Mouse (Mus musculus): ENCODE results near the gene Cd3g.
"Not testable (repeated sequence)": the region's sequence is repeated elsewhere in the genome, so short reads cannot be mapped to it uniquely, and the experiment has no call there.

The Cd3g gene

DNA sequence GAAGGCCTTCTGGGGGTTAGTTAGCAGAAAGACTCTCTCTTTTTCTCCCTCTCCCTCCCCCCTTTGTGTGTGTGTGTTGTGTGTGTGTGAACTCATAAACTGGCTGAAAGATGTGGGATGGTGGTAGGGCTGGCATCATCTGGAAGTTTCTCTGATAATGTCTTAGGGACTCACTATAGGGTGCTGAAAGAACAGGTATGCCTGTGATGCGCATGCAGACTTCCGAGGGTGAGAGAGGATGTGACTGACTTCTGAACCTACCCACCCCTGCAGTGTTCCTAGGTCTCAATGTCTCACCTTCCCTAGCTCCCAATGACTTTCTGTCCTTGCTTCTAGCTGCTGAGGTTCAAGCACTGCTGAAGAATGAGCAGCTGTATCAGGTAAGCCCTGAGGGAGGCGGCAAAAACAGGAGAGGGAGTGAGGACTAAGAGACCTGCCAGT is 5.5 kb upstream of the Cd3g start:
- no peak for DNase-seq

DNA sequence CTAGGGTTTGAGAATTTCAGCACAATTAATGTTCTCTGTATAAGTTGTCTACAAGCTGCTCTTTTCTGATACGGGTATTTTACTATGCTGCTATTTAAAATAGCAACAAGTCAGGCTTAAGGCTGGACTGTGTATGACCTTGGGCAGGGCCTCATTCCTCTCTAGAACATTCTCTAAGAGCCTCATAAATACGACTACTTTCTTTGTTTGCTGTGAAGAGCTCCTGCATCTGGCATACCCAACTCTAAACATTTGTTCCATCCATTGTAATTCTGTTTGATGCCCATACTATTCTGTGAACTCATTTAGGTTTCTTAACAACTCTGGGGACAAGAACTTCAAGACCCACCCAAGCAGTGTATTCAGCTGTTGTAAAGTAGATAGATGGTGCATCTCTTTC is 2.8 kb upstream of the Cd3g start:
- DNase-seq = no peak

DNA sequence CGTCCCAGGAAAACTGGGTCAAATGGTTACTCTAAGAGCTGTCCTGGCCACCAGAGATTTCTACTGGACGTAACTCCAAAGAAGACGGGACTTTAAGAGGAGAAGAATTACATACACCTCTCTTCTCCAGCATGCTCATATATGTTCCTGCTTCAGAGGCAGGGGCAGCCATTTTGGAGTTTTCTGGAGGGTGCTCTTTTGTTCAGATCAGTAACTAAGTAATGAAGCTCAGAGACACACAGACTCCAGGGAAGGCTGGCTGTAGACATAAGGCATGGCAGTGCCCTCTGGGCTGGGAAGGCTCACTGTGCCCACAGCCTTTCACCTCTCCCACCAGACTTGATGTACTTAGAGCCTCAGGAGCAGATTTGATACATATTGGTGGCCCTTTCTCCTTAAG is 2.3 kb upstream of the Cd3g start:
- DNase-seq = no peak

DNA sequence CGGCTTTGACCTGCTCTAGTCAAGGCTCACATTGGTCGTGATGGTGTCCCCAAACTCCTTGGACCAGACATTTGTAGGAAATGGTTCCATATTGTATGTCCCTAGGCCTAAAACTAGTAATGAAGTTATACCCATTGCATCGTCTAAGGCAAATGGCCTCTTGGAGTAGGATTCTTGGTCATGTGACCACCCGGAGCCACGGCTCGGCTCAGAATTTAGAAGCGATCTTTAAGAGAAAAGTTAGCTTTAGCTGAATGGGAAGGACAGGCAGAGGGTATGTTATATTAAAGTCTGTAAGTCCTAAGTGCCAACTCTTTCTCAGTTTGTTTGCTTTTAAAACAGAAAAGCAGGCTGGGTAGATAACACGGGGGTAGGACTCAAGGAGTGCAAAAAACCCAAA is 1.9 kb upstream of the Cd3g start:
- DNase-seq = no peak

DNA sequence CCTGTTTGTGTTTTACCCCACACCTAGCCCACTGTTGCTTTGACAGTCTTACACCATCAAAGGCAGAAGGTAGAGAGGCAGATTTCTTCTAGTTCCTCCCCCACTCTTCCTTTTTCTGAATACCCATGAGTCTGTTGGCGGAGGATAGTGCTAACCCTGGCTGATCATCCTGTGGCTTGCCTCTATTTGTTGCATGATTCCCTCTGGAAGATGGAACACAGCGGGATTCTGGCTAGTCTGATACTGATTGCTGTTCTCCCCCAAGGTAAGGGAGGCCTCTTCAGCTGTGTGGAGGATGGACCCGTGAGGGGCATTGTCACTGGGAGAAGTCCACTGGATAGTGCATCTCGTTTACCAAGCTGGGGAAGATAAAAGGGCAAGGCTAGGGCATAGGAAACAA is 1.4 kb upstream of the Cd3g start, which contains the start of gene Cd3d:
TSS of gene Cd3d (plus strand) at position 111 of the 400 bp plus-strand sequence.
- no peak for DNase-seq

DNA sequence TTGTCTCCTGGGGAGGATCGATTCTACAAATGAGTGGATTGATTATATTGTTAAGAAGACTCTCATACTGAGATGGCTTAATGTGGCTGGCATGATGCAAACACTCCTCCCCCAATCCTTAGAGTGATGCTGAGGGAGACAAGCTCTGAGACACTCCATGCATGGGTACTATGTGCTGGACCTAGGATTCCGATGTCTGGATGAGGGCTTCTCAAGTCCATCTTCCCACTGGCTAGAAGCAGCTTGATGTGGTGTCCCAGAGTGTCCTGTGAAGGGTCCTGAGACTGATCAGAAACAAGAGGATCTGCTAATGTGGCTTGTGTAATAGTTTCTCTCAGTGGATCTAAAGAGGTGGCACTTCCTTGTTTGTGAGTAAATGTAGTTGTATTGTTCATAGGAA is 873 bp upstream of the Cd3g start:
- no peak for DNase-seq

DNA sequence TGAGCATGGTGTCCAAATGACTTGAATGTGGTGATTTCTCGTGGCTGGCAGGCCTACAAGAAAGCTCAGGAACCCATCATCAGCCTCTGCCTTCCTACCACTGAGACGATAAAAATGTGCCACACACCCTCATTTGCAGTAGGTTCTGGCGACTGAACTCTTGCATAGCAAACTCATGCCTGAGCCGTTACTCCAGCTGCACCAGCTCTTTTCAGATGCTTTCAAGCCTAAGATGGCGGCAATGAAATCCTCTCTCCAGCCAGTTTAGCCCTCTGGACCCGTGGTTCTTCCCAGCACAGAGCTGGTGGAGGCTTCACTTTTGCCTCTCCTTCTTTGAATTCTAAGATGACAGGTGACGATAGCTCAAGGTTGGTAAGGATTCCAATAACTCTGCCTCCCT is 425 bp downstream of the Cd3g start:
- no peak for DNase-seq

DNA sequence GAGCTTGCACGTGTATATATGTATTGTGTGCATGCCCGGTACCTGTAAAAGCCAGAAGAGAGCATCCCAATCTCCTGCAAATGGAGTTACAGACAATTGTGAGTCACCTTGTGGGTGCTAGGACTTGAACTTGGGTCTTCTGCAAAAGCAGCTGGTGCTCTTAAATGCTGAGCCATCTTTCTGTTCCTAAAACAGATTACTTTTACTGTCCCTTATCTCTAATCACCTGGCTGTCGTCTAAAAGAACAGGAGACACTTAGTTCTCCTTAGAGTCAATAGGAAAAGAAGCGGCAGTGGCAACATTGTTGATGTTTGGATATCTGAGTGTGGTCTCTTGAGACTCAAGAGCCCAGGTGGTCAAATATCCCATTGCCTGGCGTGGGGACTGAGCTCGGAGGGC is 2.4 kb downstream of the Cd3g start:
- no peak for DNase-seq

DNA sequence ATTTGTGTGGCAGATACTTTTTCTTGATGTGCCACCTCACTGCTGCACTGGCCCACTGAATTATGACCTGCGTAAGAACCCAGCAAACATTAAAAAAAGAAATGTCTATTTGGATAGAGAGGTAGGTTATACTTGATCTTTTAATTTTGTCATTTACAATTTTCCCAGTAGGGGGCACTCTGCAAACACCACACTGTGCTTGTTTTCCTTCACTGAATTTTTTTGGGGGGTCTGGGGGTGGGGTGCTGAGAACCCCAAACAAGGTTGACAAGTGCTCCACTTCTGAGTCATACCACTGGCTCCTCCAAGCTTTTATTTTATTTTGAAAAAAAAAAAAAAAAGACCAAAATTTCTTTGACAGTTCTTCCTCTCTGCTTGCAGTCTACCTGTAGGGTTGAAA is 10.8 kb downstream of the Cd3g start:
- no peak for DNase-seq

DNA sequence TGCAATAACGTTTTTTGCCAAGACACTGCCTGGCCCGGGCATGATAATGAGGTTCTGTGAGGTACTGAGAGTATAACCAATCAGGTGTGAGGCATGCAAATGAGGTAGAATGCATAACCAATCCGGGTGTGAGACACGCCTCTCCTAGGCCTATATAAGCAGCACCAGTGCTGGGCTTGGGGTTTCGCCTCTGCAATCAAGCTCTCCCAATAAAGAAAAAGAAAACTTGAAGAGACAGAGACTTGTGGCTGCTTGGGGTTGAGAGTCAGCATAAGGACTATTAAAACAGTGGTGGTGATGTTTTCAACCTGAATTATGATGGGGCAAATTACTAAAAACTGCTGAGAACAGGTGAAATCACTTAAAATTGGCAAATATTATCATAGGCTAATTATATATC is 12.5 kb downstream of the Cd3g start:
- not testable (repeated sequence) for DNase-seq

DNA sequence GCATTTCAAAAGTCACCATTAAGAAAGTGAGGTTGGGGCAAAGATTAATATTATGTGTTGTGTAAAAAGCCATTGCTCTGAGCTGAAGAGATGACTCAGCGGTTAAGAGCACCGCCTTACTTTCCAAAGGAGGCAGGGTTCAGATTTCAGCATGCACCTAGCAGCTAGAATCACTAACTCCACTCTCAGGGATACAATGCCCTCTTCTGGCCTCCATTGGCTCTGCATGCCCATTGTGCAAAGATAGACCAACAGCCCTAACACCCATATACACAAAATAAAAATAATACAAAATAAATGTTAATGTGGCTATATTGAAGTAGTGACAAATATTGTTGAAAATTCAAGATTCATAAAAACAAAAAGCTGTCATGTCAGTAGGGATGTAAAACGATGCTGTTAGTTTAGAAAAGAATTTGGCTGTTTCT is 13.4 kb downstream of the Cd3g start:
- peak; percentile 84 to 88 for DNase-seq

DNA sequence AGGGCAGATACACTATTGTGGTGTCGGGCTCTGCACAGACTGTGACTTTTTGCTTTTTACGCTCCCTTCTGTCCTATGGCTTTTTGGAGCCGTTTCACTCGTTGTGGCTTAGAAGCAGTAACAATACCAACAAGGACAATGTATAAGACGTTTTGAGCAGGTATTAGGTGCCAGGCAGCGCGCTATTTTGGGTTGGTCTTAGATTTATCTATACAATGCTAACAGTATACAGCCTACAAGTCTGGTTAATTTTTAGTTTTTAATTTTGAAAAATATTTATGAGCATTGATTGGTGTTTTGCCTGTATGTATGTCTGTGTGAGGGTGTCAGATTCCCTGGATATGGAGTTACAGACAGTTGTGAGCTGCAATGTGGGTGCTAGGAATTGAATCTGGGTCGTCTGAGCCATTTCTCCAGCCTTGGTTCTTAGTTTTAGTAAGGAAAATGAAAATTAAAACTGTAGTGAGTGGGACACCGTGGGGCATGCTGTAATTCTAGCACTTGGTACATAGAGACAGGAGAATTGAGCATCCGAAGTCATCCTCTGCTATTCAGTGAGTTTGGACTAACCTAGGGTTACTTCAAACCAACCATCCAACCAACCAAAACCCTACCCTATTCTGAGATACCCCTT is 14.3 kb downstream of the Cd3g start:
- DNase-seq = no peak

DNA sequence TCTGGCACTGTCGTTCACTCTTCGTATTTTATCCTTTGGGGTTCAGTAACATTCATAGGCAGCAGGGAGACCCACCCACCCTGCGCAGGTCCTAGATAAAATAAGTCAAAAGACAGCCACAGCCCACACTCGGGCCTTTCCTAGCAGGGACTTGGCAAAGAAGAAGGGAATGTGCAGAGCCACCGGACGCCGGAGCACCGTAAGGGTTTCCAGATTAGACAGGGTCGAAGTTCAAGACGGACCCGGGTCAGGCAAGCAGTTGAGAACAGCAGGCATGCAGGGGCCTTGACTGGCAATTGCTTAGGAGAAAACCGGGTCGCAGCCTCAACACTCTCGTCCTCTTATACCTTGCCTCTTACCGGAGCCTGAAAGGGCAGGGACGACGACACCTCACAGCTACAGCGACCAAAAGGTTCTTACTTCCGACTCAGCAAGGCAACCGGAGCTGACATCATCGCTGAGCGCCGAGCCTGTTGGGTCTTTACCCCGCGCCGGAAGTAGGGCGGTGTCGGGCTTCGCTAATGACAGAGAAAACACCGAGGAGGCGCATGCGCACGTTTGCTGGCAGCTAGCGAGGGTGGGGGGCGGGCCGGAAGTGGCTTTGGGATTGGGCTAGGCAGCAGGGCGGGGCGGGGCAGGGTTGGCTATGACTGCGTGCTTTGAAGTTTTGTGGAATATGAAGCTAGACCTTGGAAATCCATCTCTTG is 15.0 kb downstream of the Cd3g start, which contains the start of gene Ube4a:
TSS of gene Ube4a (minus strand) at position 475 of the 707 bp plus-strand sequence.
- peak; percentile 98 to 99 for DNase-seq

DNA sequence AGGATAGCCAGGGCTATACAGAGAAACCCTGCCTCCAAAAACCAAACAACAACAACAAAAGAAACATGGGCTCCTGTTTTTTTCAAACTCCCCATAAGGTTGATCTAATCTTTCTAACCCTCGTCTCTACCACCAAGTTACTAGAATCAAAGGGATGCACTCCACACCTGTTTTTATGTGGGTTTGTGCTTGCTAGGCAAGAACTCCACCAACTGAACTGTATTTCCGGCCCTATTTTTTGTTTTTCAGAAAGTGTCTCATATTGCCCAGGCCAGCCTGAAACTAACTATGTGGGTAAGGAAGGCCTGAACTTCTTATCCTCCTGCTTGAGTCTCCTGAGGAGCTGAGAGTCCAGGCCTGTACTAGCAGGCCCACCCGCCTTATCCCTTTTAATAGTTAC is 25.8 kb downstream of the Cd3g start:
- DNase-seq = no peak

DNA sequence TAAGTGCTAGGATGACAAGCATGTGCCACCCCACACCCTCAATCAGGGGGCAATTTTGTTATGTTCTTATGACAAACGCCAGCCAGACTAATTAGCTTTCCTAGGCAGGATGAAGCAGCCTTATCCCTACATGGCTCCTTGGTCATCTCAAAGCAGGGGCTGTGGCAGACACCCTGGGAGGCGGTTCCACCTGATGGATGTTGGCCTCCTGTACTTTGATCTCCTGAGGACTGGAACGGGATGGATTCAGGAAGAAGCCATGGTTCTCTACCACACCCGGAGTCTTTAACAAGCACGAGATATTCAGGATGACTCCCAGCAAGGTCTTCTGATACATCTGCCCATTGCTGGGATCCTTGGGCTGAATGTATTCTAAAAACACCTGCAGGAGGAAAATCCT is 32.4 kb downstream of the Cd3g start:
- DNase-seq = no peak

DNA sequence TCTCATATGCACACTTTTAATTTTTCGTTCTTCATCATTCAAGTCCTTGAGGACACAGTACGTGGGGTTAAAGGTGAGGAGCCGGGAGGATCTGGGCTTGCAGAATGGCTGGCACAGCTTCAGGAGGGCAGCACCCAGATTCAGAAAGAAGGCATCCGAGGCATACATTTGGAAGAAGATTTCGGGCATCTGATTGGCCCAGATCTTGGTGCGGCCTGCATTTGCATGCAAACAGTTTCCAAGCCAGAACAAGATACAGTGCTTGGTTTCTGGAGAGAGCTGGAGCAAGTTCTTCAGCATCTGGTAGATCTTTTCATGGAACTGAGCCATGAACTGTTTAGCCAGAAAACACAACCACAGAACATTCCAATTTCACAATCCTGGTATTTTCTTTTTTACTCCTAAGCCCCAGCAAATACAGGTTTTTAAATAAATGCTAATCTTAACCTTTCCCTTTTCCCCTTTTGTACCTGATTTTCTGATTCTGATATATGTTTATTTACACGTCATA is 34.0 kb downstream of the Cd3g start:
- DNase-seq = peak; percentile 15 to 19

DNA sequence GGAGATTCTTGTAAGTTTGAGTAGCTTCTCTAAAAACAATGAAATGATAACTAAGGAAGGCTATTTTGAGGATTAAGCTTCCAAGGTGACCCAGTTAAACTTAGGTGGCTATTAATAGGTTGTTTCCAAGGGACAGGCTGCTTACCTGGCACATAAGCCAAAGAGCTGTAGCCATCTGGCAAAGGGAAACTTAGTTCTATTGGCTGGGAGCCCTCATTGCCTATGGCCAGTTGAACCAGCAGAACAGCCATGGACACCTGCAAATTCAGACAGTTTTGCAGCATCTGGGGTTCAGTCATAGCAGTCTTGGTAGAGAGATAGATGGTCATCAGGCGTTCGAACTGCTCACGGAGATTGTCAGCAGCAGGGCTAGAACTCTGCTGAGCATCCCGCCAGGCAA is 37.8 kb downstream of the Cd3g start:
- no peak for DNase-seq

DNA sequence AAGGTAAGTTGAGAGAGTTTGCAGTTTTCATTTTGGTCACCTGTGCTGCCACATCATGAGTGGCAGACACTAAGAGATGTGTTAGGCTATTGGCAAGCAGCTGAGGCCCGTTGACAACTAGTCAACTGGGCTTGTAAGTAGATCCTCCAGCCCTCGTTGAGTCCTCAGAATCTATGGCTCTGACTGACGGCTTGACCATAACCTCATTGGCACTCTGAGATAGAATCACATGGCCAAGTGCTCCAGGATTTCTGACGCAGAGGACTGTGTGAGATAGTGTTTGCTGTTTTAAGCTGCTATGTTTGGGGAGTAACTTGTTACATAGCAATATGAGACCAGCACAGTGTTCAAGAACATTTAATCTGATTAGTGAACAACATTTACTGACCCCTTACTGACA is 38.5 kb downstream of the Cd3g start:
- no peak for DNase-seq

DNA sequence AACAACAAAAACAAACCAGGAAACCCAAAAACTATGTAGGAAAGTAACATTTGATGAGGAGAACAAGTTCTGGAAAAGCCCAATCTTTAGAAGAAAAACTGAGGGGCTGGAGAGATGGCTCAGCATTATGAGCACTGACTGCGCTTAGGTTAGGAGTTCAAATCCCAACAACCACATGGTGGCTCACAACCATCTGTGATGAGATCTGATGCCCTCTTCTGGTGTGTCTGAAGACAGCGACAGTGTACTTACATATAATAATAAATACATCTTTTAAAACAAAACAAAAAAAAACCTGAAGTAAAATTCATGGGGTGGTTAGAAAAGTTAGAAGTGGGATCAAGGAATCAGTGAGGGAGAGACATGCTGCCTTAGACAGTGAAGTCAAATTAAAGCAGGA is 58.7 kb downstream of the Cd3g start:
- DNase-seq = no peak

DNA sequence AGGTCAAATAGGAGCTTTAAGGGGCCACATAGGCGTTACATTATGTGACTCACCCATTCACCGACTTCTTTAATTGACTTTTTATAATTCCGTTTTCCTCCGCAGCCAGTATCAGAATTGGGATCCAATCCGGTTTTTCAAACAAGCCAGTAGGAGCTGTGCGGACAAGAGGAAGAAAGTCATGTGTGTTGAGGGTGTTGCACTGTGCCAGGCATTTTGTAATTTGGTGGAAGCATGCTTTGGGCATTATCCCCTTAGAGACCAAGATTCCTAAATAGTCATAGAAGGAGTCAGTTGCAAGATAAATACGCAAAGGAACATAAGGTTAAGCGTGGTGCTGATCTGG is 59.1 kb downstream of the Cd3g start:
- peak in 1 of 2 experiments; percentile 75 for DNase-seq

DNA sequence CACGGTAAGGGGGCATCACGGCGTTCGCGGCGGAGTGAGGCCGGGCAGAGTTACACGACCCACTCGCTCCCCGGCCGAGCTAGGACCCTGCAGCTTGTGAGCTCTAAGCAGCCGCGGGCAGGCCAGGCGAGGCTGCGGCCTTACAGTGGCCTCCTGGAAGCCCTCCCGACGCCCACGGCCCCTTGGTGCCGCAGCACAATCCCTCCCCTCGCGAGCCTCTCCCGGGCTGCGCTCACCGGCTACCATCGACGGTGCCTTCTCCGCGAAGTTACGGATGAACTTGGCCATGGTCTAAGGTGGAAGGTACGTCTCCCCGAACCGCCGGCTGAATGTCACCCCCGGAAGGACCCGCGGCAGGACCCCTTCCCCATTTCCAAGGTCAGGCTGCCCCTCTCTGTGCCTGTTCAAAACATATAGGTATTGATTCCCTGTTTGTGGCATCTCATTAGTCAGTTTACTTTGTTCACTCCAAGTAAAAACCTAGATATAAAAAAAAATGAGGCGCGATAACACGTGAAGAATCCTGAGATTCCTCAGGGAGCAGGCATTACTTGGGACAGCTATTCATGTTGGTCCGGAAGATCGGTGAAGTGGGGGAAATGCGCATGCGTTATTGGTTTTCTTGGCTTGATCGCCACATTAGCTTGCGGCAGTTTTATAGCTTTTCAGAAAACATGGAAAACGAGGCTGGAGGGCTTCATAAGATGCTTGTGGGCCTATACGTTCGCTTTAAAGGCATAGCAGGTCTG is 59.7 kb downstream of the Cd3g start, which contains the start of gene Atp5l:
TSS of gene Atp5l (minus strand) at position 369 of the 749 bp plus-strand sequence.
- peak; percentile 85 to 90 for DNase-seq

DNA sequence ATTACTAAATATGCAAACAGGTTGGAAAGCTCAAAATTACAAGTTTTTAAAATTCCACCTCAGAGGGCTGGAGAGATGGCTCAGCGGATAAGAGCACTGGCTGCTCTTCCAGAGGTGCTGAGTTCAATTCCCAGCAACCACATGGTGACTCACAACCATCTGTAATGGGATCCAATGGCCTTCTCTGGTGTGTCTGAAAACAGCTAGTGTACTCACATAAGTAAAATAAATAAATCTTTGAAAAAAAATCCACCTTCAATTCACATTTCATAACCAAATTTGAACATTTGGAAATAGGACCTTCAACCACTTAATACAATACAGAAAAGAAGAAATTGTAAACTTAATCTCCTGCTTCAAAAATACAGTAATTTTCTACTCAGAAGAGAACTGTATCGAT is 60.6 kb downstream of the Cd3g start:
- DNase-seq = no peak

Data from lung, adult 18-20 months (tissue).